In genomic region chr2:57237920-57238613, GRCm38 (mm10) we compare ENCODE assay signal across 8 mouse cellular contexts. TPM values are rescaled to one million over a fixed set of nuclear protein-coding genes. Genes with fewer than 3 reads are reported as not detected.
DNase-seq lines count a peak whose midpoint lies in the region; ATAC-seq and TF ChIP-seq lines count a peak whose summit lies in the region.

No protein-coding gene starts in this region.

- no peak for TF ChIP-seq EP300 in MEL (IDR thresholded peaks at IDR 0.05; ENCODE audit: low read depth in 1 of 2, low read length in 2 of 2)

- H3K9ac ChIP-seq in MEL (ENCODE audit: control insufficient read depth, low read depth, low read length, poor library complexity, severe bottlenecking) = peak overlapping the region; percentile 91
- H3K9ac ChIP-seq in lung, embryonic 14.5 days = peak overlapping the region; percentile 83

- no peaks in the 10 kb centered on the region for H3K9me3 ChIP-seq in MEL (replicated peaks; ENCODE audit: insufficient read depth, low read length)
- H3K9me3 ChIP-seq in lung, embryonic 14.5 days (ENCODE audit: low read depth, low read length) = no peaks in the 10 kb centered on the region

- TF ChIP-seq POLR2A in MEL (IDR thresholded peaks at IDR 0.05; ENCODE audit: control insufficient read depth in 1 of 2, insufficient read depth in 1 of 2, low read depth in 1 of 2, low read length in 2 of 2, poor library complexity in 1 of 2) = peak; percentile 76 to 85; a peak in 3 of 4 replicates
- TF ChIP-seq POLR2A in cerebellum, adult 2 months (IDR thresholded peaks at IDR 0.05; ENCODE audit: borderline replicate concordance, insufficient read depth, low read length) = peak; percentile 66; the same call in 1 of the 2 replicates
- peak; percentile 39; the same call in 1 of the 2 replicates for TF ChIP-seq POLR2A in olfactory bulb, adult 2 months (IDR thresholded peaks at IDR 0.05; ENCODE audit: insufficient read depth, low read depth, low read length)

- peak overlapping the region; percentile 97 for H3K4me2 ChIP-seq in lung, embryonic 14.5 days

- no peaks in the 10 kb centered on the region for H3K27me3 ChIP-seq in MEL (ENCODE audit: control insufficient read depth in 1 of 2, insufficient read depth in 2 of 2, low read length in 2 of 2)
- H3K27me3 ChIP-seq in cerebellum, adult 2 months (ENCODE audit: control insufficient read depth, insufficient read depth, low read length) = no peaks in the 10 kb centered on the region
- no peaks in the 10 kb centered on the region for H3K27me3 ChIP-seq in lung, embryonic 14.5 days (ENCODE audit: insufficient read depth, low read length)

- peak overlapping the region; percentile 90 for H3K27ac ChIP-seq in MEL (ENCODE audit: control insufficient read depth, low read depth, low read length)
- peak overlapping the region; percentile 88 for H3K27ac ChIP-seq in cerebellum, adult 2 months (ENCODE audit: insufficient read depth, low read length)
- H3K27ac ChIP-seq in lung, embryonic 14.5 days (ENCODE audit: low read depth) = peak overlapping the region; percentile 73
- peak overlapping the region; percentile 44 for H3K27ac ChIP-seq in olfactory bulb, adult 2 months (ENCODE audit: insufficient read depth, low read depth, low read length)

- peaks cover 15% of the 10 kb centered on the region for H3K79me2 ChIP-seq in MEL (ENCODE audit: control insufficient read depth, insufficient read depth, low read length, poor library complexity)

- TF ChIP-seq CTCF in MEL (IDR thresholded peaks at IDR 0.05 in 2 of 3, conservative IDR thresholded peaks at IDR 0.05 in 1 of 3; ENCODE audit: control insufficient read depth in 1 of 3, insufficient read depth in 1 of 3, low read depth in 2 of 3, low read length in 3 of 3, poor library complexity in 1 of 3, severe bottlenecking in 1 of 3) = no peak
- no peak for TF ChIP-seq CTCF in cerebellum, adult 2 months (IDR thresholded peaks at IDR 0.05; ENCODE audit: borderline replicate concordance, insufficient read depth, low read depth, low read length)
- TF ChIP-seq CTCF in lung, embryonic 14.5 days (IDR thresholded peaks at IDR 0.05; ENCODE audit: low read depth) = no peak
- no peak for TF ChIP-seq CTCF in olfactory bulb, adult 2 months (IDR thresholded peaks at IDR 0.05; ENCODE audit: insufficient read depth, low read depth, low read length)

- peaks cover 0 to 15% of the 10 kb centered on the region in 2 experiments; a peak in 2 of 4 replicates for H3K36me3 ChIP-seq in MEL (ENCODE audit: control insufficient read depth in 1 of 2, insufficient read depth in 2 of 2, low read length in 2 of 2)
- no peaks in the 10 kb centered on the region for H3K36me3 ChIP-seq in lung, embryonic 14.5 days (ENCODE audit: insufficient read depth)

- under 1% methylated on average over 69 of the region's 69 CpGs for WGBS in cerebellum, adult 2 months
- under 1% methylated on average over 69 of the region's 69 CpGs for WGBS in lung, embryonic 14.5 days
- WGBS in olfactory bulb, adult 2 months = under 1% methylated on average over 69 of the region's 69 CpGs

- TF ChIP-seq RAD21 in MEL (IDR thresholded peaks at IDR 0.05; ENCODE audit: low read depth, low read length) = no peak

- H3K4me1 ChIP-seq in MEL (ENCODE audit: control insufficient read depth in 1 of 2, insufficient read depth in 2 of 2, low read length in 2 of 2) = peaks cover 0 to 6% of the 10 kb centered on the region in 2 experiments; a peak in 2 of 4 replicates
- H3K4me1 ChIP-seq in cerebellum, adult 2 months (ENCODE audit: control insufficient read depth, insufficient read depth, low read length) = 0 out of 2 replicates have a peak, but pooled peaks cover 3% of the 10 kb centered on the region
- H3K4me1 ChIP-seq in lung, embryonic 14.5 days (ENCODE audit: insufficient read depth) = no peaks in the 10 kb centered on the region
- peaks cover 4% of the 10 kb centered on the region; the same call in 1 of the 2 replicates for H3K4me1 ChIP-seq in olfactory bulb, adult 2 months (ENCODE audit: control insufficient read depth, insufficient read depth, low read length)

- ATAC-seq in hematopoietic stem cell, adult 5-6 weeks (replicated peaks in 1 of 2; ENCODE audit: insufficient read depth in 1 of 2, low FRiP score in 2 of 2, low TSS enrichment in 1 of 2, low read depth in 1 of 2, poor library complexity in 2 of 2, severe bottlenecking in 2 of 2) = peak; percentile 77 to 90
- ATAC-seq in lung, embryonic 14.5 days (ENCODE audit: insufficient read depth) = peak; percentile 89

- H3K4me3 ChIP-seq in MEL (ENCODE audit: control insufficient read depth in 1 of 2, insufficient read depth in 1 of 2, low read depth in 2 of 2, low read length in 2 of 2) = peak overlapping the region; percentile 72 to 84
- H3K4me3 ChIP-seq in cerebellum, adult 2 months (replicated peaks; ENCODE audit: insufficient read depth, low read depth, low read length) = peak overlapping the region; percentile 96
- H3K4me3 ChIP-seq in lung, embryonic 14.5 days (ENCODE audit: low read depth, low read length) = peak overlapping the region; percentile 55
- peak overlapping the region; percentile 73 for H3K4me3 ChIP-seq in olfactory bulb, adult 2 months (ENCODE audit: insufficient read depth, low read depth, low read length)

- DNase-seq in MEL (ENCODE audit: low read depth, low spot score) = peak; percentile 93
- peak; percentile 87 for DNase-seq in cerebellum, adult 2 months
- DNase-seq in forelimb bud, embryonic 11.5 days (ENCODE audit: low read depth, low spot score) = peak; percentile 61
- DNase-seq in layer of hippocampus, adult 8-10 months (ENCODE audit: low spot score in 2 of 2) = peak; percentile 44 to 53
- DNase-seq in lung, embryonic 14.5 days = peak; percentile 85
- DNase-seq in thymus, adult 18-20 months = peak; percentile 76 to 81

TF ChIP-seq in MEL, 35 proteins besides CTCF, POLR2A, EP300 and RAD21:
- TF ChIP-seq CHD1 (IDR thresholded peaks at IDR 0.05; ENCODE audit: low read depth, low read length) (0 out of 2 replicates have a peak, but pooled peaks have one; percentile 49), MYC (IDR thresholded peaks at IDR 0.05; ENCODE audit: low read depth, low read length) (0 out of 2 replicates have a peak, but pooled peaks have one; percentile 46), POLR2AphosphoS5 (IDR thresholded peaks at IDR 0.05; ENCODE audit: borderline replicate concordance, low read depth, low read length) (0 out of 2 replicates have a peak, but pooled peaks have one; percentile 5), MEF2A (IDR thresholded peaks at IDR 0.05; ENCODE audit: extremely low read depth, insufficient replicate concordance, low read depth, low read length, poor library complexity, severe bottlenecking) (no peak), ELF1 (IDR thresholded peaks at IDR 0.05; ENCODE audit: low read depth, low read length) (peak; percentile 96), USF2 (IDR thresholded peaks at IDR 0.05; ENCODE audit: borderline replicate concordance in 1 of 2, insufficient read depth in 1 of 2, low read depth in 1 of 2, low read length in 2 of 2) (no peak), KAT2A (conservative IDR thresholded peaks at IDR 0.05; ENCODE audit: low read depth, low read length) (no peak; the same call in 1 of the 2 replicates), TAL1 (IDR thresholded peaks at IDR 0.05; ENCODE audit: low read length) (no peak), UBTF (IDR thresholded peaks at IDR 0.05; ENCODE audit: borderline replicate concordance, insufficient read depth, low read depth, low read length) (peak; percentile 100), HCFC1 (IDR thresholded peaks at IDR 0.05; ENCODE audit: low read depth, low read length) (peak; percentile 63; the same call in 1 of the 2 replicates), RCOR1 (IDR thresholded peaks at IDR 0.05; ENCODE audit: low read depth, low read length) (0 out of 2 replicates have a peak, but pooled peaks have one; percentile 7), JUND (IDR thresholded peaks at IDR 0.05; ENCODE audit: low read depth, low read length) (no peak), ZMIZ1 (IDR thresholded peaks at IDR 0.05; ENCODE audit: low read depth, low read length) (peak; percentile 83; the same call in 1 of the 2 replicates), ETS1 (IDR thresholded peaks at IDR 0.05; ENCODE audit: low read depth, low read length) (peak; percentile 47; the same call in 1 of the 2 replicates), USF1 (IDR thresholded peaks at IDR 0.05; ENCODE audit: low read depth, low read length) (no peak), ZKSCAN1 (IDR thresholded peaks at IDR 0.05; ENCODE audit: low read depth, low read length) (no peak), POLR2AphosphoS2 (IDR thresholded peaks at IDR 0.05; ENCODE audit: low read length) (peak; percentile 84), SIN3A (IDR thresholded peaks at IDR 0.05; ENCODE audit: low read length) (peak; percentile 77), ZC3H11A (IDR thresholded peaks at IDR 0.05; ENCODE audit: low read depth, low read length) (no peak), CHD2 (IDR thresholded peaks at IDR 0.05; ENCODE audit: low read length) (no peak), MXI1 (IDR thresholded peaks at IDR 0.05; ENCODE audit: low read depth, low read length) (peak; percentile 82), TCF12 (IDR thresholded peaks at IDR 0.05; ENCODE audit: low read depth, low read length) (peak; percentile 72), TBP (IDR thresholded peaks at IDR 0.05; ENCODE audit: low read depth, low read length) (peak; percentile 3; the same call in 1 of the 2 replicates), ZNF384 (IDR thresholded peaks at IDR 0.05; ENCODE audit: low read depth, low read length) (no peak), SMC3 (IDR thresholded peaks at IDR 0.05; ENCODE audit: low read depth, low read length) (no peak), MAX (IDR thresholded peaks at IDR 0.05; ENCODE audit: low read length) (0 out of 2 replicates have a peak, but pooled peaks have one; percentile 21), NELFE (IDR thresholded peaks at IDR 0.05; ENCODE audit: low read depth, low read length) (peak; percentile 77)

RNA-seq across cellular contexts. Expression of gene Gpd2, which starts 0.6 kb away (rescaled TPM):
- total RNA-seq in MEL (2012; rRNA removed) = 16.9 and 20.3 TPM in 2 replicates
- 10 to 100 TPM; 24.6 to 72.8 TPM for polyA plus RNA-seq in MEL (2012; ENCODE audit: insufficient read depth in 1 of 2, insufficient read length in 2 of 2, low read depth in 1 of 2, low replicate concordance in 2 of 2, missing spikeins in 1 of 2)
- 38.1 and 38.5 TPM in 2 replicates for polyA plus RNA-seq in cerebellum, adult 2 months (2012; rRNA removed)
- total RNA-seq in hematopoietic stem cell, adult 5-6 weeks (2017) = 38.4 and 41.2 TPM in 2 replicates
- total RNA-seq in layer of hippocampus, adult 8-10 months (2022) = 100 to 1,000 TPM; 120 to 148 (median 124) TPM
- polyA plus RNA-seq in lung, embryonic 14.5 days (2014; fragmentation: Nextera tagmentation; extraction: Ambion mirVana) = 16.3 and 17.8 TPM in 2 replicates
- polyA plus RNA-seq in olfactory bulb, adult 2 months (2012; ENCODE audit: insufficient read depth, insufficient read length, low replicate concordance, missing spikeins) = not detected in 2 replicates

Comparison
In these comparisons a context has a peak if more than half of its experiments do, and no peak if none do; other contexts are left out.
1. Peak in every context shown above with its lines: DNase-seq, ATAC-seq, H3K4me3 ChIP-seq and H3K27ac ChIP-seq.